Mouse (Mus musculus): ENCODE measurements around the gene Shb.

Gene Shb

DNA sequence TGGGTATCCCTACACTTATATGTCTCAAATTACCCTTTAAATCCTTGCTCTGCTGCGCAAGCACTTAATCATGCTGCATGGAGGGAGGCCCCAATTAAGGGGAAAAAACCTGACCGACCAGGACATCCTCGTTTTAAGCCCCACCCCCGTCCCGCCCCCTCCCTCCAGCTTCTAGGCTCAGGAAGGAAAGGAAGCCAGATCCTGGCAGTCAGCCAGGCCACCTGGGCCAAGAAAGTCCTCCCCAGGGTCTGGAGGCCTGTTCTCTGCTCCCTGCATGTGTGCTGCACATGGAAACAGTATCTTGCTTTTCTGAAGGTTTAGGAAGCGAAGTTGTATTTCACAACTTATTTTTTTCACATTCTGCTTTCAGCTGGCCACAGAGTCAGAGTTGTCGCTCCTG, at the start of gene Shb:
Shb (minus strand) TSS at position 96 of the 400 bp plus-strand sequence.
- DNase-seq (ENCODE audit: low read depth, low spot score) = no peak

DNA sequence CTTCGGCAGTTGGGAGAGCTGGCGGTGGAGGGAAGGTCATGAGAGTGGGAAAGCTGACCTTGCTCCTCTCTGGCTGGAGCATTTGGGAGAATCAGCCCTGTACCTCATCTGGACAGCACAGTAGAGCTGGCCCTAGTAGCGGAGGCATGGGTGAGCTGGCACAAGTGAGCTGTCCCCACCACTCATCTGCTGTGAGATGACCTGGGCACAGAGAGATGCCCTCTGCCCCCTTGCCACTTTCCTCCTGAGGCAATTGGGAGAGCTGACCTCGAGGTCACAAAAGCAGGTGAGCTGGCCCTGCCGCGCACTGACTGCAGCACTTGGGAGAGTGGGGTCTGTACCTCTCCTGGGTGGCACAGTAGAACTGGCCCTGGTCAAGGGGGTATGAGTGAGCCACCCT, 48.8 kb upstream of the Shb start:
- no peak for DNase-seq (ENCODE audit: low read depth, low spot score)

DNA sequence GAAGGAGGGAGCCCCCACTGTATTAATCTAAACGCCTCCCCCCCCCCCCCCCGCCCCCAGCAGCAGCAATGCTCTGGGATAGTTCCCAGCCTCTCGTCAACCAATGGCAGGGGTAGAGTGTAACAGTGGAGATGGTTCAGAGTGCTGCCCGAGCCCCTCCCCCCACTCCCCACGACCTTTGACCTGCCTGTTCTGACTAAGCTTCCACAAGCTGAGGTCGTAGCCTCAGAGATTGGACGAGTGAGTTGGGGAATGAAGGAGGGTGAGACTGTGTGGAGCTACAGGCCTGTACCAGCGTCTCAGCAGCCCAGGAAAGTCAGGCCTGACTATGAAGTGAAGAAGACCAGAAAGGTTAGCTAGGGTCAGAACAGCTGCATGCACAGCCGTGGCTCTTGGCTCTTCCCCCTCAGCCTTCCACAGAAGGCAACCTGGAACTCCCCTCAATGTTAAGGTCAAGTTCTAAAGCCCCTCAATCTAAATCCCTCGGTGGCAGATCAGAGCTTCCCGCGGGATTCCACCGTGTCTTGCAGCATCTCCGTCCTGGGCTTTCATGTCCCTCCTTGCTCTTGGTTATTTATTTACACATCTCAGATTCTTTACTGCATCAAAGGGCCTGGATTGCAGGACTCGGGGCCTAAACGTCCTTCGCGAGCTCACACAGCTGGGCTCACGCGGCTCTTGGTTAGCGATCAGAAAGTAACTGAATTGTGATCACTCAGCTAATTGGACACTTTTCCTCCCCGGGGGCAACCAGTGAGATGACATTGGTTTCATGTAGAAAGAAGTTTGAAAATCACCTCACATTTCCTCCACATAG, 46.5 kb upstream of the Shb start:
- no peak for DNase-seq (ENCODE audit: low read depth, low spot score)

DNA sequence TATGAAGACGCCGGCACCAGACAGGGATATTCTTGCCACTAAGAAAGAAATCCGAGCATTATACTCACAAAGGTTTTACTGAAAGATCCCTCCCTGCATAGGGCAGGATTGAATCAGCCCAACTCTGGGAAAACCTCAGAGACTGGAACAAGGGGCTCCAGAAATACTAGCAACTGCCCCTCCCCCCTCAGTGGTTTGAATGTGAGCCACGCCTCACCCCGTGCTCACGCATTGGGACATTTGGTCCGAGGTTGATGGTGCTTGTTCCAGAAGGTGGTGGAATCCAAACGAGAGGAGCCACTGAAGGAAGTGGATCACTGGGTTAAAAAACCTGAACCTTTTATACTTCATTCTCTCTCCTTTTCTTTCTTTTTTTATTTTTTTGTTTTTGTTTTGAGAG, 45.4 kb upstream of the Shb start:
- DNase-seq (ENCODE audit: low read depth, low spot score) = no peak

DNA sequence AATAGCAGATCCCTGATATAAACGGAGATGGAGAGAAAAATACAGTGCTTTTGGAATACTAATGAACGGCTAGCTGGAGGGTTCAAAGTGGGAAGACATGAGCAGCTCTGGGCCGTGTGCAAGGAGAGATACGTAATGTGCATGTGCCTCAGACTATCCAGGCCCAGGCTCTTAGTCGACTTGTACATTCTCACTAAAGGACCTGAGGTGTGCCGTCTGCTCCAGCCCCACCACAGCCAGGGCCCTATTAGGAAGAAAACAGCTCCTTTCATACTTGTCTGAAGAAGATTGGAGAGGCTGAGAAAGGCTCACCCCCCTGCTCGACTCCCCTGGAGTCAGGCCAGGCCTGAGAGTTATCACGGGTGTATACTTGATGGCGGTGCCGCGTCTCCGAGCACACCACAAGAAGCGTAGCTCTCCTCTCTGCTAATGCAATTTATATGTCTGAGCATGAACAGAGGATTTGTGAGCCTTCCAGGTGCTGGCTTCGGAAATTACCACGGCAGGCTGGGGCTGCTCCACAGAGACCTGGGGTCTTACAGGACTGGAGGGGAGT, 42.4 kb upstream of the Shb start:
- DNase-seq (ENCODE audit: low read depth, low spot score) = no peak

DNA sequence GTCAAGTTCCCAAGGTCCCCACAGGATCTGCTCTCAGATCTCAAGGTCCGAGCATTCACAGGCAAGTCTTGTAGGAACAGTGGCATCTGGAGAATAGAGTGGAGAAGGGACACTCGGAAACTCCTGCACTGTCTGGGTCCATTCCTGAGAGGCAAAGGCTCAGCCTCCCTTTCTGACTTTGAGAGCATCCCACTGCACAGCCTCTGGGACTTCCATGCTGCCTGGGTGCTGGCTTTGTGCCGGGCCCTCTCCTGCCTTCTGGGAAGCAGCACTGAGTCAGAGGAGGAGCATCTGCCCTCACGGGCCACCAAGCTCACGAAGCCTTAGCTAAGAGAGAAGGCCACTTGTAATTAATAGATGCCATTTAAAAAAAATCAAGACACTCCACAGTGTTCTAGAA, 37.3 kb upstream of the Shb start:
- no peak for DNase-seq (ENCODE audit: low read depth, low spot score)

DNA sequence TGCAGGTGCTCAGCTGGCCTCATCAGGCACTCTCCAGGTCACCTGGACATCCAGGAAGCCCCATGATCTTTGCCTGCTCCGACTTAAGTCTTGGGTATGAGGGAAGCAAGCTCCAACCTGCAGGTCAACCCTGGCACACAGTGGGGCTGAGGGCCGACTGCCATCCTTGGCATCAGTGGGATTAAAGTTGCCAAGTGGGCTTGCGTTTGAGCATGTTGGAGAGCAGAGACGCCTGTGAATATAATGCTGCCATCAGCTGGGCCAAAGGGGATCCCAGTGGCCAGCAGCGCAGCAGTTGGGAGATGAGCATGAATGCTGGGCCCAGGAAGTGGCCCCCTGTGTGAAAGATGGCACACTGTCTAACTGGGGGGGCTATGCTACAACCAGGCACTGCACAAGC, 25.9 kb upstream of the Shb start:
- DNase-seq (ENCODE audit: low read depth, low spot score) = no peak

DNA sequence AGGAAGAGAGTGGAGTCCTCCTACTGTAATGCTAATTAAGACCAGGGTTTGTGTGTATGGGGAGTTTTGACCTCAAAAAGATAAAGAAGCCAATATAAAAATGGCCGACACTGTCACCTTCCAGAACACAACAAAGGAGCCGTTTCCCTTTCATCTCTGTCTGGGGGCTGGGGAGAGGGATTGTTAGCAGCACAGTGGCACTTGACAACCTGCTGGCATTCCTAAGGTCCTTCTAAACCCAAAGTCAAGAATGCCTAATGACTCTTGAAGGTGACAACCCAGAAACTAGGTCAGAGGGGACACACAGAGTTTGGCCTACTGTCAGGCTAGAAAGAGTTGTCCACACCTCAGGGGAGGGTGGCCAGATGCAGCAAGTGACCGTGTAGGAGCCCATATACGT, 20.3 kb upstream of the Shb start:
- DNase-seq (ENCODE audit: low read depth, low spot score) = no peak

DNA sequence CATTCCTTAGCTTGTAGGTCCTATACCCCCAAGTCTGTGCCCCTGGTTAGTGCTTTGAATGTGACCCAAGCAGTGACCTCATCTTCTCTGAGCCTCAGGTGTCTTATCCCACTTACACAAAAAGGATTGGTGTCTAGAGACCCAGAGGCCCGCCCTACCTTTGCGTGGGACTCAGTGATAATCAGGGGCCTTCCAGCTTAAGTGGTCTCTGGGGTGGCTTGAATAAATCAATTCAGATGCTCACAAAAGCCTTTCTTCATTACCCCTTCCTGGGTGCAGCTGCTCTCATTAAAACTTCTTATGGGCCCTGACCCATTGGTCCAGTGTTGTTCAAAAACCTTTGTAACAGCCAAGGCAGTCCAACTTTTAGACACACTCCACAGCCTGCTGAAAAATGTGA, 18.7 kb upstream of the Shb start:
- DNase-seq (ENCODE audit: low read depth, low spot score) = no peak

DNA sequence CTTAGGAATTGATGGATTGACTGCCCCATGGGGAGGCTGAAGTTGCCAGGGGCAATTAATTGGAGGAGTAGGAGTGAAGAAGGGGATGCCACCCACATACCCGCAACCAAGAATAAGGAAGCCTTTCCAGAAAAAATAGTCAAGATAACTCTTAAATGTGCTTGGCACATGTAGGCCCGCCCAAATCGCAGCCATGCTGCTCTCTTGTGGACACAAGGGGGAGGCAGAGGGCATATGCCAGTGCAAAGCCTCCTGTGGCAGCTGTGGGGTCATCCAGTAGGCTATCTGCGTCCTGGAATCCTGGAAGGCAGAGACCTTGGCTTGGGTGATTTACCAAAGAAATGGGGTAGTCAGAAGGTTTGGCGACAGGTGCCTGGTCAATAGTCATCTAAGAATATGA, 17.2 kb upstream of the Shb start:
- no peak for DNase-seq (ENCODE audit: low read depth, low spot score)

DNA sequence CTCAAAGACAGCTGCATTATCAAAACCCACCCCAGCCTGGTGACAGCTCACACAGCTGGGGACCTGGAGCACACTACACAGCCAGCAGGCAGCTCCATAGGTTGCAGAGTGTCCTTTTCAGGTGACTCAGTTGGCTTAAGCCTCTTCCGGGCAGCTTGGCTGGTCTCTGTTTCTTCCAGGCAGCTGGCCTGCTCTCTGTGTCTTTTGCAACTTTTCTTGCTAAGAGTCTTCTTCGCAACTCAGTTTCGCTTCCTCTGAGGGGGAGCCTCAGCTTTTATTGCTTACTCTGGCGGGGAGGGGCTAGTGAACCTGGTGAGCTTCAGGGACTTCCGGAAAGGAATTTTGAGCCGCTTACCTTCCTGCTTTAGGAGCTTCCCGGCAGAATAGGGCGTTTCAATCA, 13.6 kb upstream of the Shb start:
- DNase-seq (ENCODE audit: low read depth, low spot score) = no peak

DNA sequence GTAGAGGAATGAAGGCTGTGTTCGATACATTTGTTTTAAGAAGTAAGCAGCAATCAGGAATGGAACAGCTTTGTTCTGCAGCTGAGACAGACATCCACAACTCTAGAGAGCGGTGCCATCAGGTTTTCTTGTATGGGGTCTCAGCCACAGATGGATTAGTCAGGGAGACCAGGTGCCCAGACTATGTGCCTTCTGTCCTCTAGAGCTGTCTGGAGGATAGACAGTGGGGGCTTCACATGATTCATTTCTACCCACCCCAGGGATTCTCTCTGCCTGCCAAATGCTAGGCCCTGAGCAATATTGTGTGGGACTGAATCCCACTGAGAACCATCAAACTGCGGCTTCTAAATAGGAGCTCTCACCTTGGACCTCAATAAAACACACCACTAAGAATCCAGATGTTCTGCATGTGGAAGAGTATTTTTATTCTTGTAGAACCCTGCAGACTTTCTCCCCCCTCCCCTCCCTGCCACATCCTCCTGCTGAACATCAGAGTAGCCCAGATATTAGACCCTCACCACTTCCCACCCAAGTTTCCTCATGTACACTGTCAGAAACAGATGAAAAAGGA, 11.3 kb upstream of the Shb start:
- no peak for DNase-seq (ENCODE audit: low read depth, low spot score)

DNA sequence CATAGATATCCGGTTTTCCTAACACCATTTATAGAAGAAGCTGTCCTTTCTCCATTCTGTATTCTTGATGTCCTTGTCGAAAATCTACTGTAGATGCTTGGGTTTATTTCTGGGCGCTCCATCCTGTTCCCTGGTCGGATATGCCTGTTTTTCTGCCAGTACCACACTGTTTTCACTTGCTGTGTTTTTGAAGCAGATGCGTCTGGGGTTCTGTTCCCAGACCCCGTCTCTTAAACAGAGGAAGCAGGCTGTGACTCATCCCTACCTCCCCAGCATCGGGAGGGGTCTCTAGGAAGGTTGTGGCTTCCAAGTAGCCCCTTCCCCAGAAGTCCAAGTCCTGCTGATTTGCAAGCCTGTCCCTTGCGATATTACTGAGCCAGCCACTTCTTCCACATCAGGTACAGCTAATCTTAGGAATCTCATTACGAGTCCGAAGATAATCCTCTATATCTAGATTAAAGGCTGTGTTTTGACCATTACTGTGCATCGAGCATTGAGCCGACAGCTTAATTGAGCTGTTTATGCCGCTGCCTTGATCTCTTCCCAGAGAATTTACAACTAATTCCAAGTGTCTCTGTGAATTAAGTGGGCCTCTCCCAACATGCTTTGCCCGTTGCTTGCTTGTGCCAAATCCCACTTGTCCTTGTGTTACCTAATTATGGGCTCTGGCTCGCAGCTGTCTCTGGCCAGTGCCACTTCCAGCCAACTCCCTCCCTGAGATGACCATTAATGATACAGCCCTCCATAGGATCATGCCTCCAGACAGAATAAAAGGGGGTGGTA, 8.1 kb upstream of the Shb start:
- no peak for DNase-seq (ENCODE audit: low read depth, low spot score)

DNA sequence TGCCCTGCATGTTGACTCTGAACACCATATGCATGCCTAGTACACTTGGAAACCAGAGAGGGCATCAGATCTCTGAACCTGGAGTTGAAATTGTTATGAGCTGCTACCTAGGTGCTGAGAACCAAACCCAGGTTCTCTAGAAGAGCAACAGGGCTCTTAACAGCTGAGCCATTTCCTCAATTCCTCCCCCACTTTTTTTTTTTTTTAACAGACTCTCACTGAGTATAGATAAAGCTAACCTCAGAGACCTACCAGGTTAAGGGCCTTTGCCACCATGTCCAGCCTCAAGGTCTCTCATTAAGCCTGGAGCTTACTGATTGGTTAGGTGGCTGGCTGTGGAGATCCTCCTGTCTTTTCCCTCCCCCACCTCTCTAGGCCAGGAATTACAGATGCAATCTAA, 6.9 kb upstream of the Shb start:
- DNase-seq (ENCODE audit: low read depth, low spot score) = no peak

DNA sequence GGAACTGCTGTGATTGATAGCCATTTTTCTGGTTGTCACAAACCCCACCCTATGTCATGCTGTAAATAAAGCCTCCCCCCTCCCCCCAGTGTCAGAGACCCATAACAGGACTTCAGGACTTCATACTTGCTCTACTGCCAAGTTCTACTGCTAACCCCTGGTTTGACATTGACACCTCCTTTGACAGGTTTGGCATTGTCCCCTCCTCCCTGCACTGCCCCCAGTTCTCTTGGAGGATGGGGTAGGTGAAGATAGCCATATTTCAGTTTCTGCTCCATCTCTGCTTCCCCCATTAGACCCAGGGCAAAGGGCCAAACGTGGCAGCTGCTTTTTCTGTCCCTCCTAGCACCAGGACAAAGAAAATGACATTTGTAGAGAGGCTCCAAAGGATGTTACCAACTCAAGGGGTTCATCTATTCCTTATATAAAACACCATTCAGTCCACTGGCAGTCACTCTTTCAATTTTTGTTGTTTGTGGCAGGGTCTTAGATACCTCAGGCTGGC, 1.2 kb upstream of the Shb start:
- no peak for DNase-seq (ENCODE audit: low read depth, low spot score)

DNA sequence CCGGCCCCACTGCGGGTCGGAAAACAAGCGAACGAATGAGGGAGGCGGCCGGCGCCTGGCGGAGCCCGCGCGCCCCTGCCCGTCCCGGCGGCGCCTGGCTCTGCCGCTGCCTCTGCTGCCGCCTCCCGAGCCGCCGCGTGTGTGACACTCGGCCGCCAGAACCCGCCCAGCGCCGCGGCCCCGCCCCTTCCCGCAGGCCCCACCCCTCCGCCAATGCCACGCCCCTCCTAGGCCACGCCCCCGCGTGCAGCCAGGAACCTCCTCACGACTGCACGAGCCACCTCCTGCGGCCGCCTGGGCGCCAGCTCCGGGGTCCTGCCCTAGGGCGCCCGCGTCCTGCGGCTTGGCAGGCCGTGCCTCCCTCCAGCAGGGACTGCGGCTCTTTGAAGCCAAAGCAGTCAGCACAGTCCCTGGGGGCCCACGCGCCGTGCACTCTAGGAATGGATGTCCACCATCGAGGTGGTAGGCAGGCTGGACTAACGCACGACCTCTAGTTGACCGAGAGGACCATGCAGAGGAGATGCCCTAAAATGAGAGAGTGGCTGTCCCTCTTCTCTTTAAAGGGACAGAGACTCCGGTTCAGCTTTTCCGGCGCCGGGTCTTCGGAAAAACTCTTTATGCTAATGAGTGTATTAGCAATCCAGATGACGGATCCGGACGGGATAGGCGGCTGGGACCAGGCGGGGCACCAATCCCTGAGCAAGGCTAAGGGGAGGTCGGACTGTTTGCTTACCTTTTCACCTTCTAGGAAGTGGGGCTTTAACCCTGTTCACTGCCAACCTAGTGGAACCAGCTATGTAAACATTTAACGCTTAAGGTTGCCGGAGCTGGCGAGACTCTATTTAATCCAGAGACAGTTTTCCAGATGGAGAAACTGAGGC, 1.4 kb downstream of the Shb start:
- DNase-seq (ENCODE audit: low read depth, low spot score) = peak; percentile 75

DNA sequence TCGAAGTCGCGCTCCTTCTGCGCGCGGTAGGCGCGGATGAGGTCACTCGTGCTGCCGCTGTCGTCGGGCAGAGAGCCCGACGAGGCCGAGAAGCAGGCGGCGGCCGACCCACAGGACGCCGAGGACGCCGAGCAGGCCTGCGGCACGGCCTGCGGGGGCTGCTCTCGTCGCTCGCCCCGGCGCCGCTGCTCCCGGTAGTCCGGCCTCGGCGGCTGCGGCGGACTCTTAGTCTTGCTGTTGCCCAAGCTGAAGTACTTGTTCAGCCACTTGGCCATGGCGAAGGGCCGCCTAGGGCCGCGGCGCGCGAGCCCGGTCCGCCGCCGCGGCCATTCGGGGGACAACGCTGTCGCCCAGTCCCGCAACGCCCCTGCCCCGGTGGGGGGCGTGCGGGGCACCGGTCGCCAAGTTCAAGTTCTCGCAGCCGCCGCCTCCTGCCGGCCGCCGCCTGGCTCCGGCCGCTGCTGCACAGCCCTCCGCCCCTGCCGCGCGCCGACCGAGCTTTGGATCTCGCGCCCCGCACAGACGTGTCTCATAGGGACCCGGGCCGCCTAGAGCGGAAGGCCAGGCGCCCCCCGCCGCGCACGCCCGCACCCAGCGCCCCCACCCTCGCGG, 2.2 kb downstream of the Shb start:
- no peak for DNase-seq (ENCODE audit: low read depth, low spot score)

DNA sequence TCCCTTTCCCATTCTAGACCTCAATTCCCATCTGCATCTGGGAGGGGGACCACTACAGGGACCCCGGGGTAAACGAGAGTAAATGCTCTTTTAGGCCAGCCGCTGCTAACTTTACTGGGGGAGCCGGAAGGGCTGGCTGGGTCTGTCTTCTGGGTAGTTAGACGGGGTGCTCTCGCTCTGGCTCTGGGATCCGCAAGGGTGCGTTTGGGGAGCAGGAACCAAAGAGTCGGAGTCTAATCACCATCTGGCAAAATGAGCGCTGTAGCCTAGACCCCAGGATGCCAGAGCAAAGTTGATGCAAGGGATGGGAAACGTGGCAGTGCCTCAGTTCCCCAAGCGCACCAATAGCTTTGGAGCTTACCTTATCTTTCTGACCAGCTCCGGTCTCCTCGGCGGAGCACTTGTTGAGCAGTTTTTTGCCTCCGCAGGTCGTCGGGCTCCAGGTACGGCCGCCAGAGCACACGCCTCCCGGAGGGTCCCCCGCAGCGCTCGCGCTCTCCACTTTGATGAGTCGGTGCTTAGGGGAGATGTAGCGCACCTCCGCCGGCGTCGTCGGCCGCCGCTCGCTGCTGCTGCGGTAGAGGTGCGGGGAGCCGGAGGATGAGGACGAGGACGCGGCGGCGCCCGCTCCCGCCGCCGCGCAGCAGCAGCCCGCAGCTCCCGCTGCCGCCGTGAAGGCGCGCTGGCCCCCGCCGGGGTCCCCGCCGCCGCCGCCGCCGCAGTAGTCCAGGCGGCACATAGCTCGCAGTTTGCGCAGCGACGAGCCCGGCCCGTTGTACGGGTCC, 2.9 kb downstream of the Shb start:
- no peak for DNase-seq (ENCODE audit: low read depth, low spot score)

DNA sequence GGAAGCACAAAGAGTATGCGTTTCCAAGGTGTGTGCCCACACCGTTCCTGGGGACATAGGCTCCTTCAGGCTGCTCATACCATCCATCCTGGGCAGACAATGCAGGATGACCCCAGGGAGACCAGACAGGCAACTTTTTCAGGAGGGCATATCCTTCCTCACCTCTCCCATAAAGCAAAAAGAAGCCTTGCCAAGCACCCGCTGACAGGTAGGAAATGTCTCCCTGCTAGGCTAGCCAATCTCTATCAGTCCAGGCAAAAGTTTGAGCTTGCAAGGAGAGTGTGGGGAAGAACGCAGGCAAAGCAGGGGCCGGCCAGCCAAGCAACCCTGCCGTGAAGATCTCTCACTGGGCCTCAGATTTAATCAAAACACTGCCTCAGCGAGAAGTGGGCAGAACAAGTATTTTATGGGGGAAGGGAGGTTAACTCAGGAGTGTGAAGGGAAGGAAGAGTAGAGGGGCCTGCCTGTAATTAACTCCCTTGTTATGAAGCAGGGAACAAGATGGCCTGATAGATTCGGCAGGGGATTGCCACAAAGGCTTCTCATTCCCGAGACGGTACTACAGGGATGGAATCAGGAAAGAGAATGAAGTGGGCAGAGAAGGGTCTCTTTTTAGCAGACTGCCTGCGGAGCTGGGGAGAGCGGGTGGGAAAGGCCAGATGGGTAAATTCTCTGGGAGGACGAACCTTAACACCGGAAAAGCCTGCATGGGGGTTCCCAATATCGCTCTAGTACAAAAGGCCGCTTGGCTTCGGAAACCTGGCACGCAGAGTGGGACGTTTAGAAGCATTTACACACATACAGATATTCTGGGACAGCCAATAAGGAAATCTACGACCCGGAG, 3.7 kb downstream of the Shb start:
- no peak for DNase-seq (ENCODE audit: low read depth, low spot score)
